9 mouse cellular contexts compared by ENCODE assay signal in genomic region chr12:111122332-111122852, GRCm38 (mm10). TPM values are rescaled to one million over a fixed set of nuclear protein-coding genes. Genes with fewer than 3 reads are reported as not detected.
DNase-seq lines count a peak whose midpoint lies in the region; ATAC-seq and TF ChIP-seq lines count a peak whose summit lies in the region.
"Had no signal": no experiment of that assay in that cellular context is flagged by ENCODE, and none has a peak within 500 bp of the region (broad histone marks: within the 10 kb centered on the region; RNA-seq: fewer than 3 reads in every experiment).

No protein-coding gene starts in this region.

- H3K4me3 ChIP-seq in hindbrain, embryonic 11.5 days (ENCODE audit: low read depth, low read length): no peak overlapping the region
- no peak overlapping the region for H3K4me3 ChIP-seq in hindbrain, embryonic 14.5 days (replicated peaks; ENCODE audit: low read length)
- H3K4me3 ChIP-seq in bone marrow macrophage, adult 2 months (ENCODE audit: insufficient read depth, low read length): no peak overlapping the region

- no peaks in the 10 kb centered on the region; the same call in 1 of the 2 replicates for H3K4me1 ChIP-seq in hindbrain, embryonic 11.5 days (replicated peaks; ENCODE audit: control insufficient read depth, insufficient read depth, low read length)
- H3K4me1 ChIP-seq in hindbrain, embryonic 14.5 days (replicated peaks; ENCODE audit: control insufficient read depth, insufficient read depth, low read length): peaks cover 5% of the 10 kb centered on the region
- no peaks in the 10 kb centered on the region for H3K4me1 ChIP-seq in bone marrow macrophage, adult 2 months (ENCODE audit: control insufficient read depth, insufficient read depth, low read length)

- peak; percentile 44; the same call in 1 of the 2 replicates for TF ChIP-seq CTCF in bone marrow macrophage, adult 2 months (IDR thresholded peaks at IDR 0.05; ENCODE audit: low read depth, low read length)

- no peak for TF ChIP-seq POLR2A in bone marrow macrophage, adult 2 months (IDR thresholded peaks at IDR 0.05; ENCODE audit: borderline replicate concordance, low read depth, low read length)

- DNase-seq in hindbrain, embryonic 11.5 days (ENCODE audit: low spot score): peak; percentile 35
- no peak for DNase-seq in hindbrain, embryonic 14.5 days (ENCODE audit: low spot score)
- DNase-seq in lung, postnatal 10 days: peak; percentile 16
- DNase-seq in right cerebral cortex, postnatal 25 days: no peak
- no peak for DNase-seq in left cerebral cortex, postnatal 4 days
- no peak for DNase-seq in frontal cortex, postnatal 14 days (ENCODE audit: low spot score in 2 of 2)
- DNase-seq: cerebellum, adult 11-12 months had no signal

- intact Hi-C loops in left cerebral cortex, postnatal 4 days (cut with DNase I): no loop called here

- H3K4me2 ChIP-seq in hindbrain, embryonic 11.5 days (replicated peaks; ENCODE audit: low read depth, low read length): no peak overlapping the region
- H3K4me2 ChIP-seq in hindbrain, embryonic 14.5 days (replicated peaks): no peak overlapping the region

- H3K27me3 ChIP-seq in hindbrain, embryonic 11.5 days (ENCODE audit: control insufficient read depth, insufficient read depth, low read length): no peaks in the 10 kb centered on the region
- H3K27me3 ChIP-seq in hindbrain, embryonic 14.5 days (ENCODE audit: control insufficient read depth, insufficient read depth, low read length): no peaks in the 10 kb centered on the region

- H3K9ac ChIP-seq in hindbrain, embryonic 11.5 days (ENCODE audit: low read depth, low read length): no peak overlapping the region
- no peak overlapping the region for H3K9ac ChIP-seq in hindbrain, embryonic 14.5 days

- H3K27ac ChIP-seq in hindbrain, embryonic 11.5 days (ENCODE audit: low read depth, low read length): no peak overlapping the region
- no peak overlapping the region for H3K27ac ChIP-seq in hindbrain, embryonic 14.5 days
- H3K27ac ChIP-seq in bone marrow macrophage, adult 2 months (ENCODE audit: insufficient read depth, low read depth, low read length): no peak overlapping the region

- no peak for ATAC-seq in hindbrain, embryonic 11.5 days (ENCODE audit: low FRiP score)
- no peak for ATAC-seq in hindbrain, embryonic 14.5 days (ENCODE audit: low FRiP score)
- peak; percentile 45 for ATAC-seq in CD4-positive, CD25-positive, alpha-beta regulatory T cell, adult 4 months

- no peaks in the 10 kb centered on the region for H3K36me3 ChIP-seq in hindbrain, embryonic 11.5 days (ENCODE audit: control insufficient read depth, insufficient read depth, low read length)
- peaks cover 10% of the 10 kb centered on the region for H3K36me3 ChIP-seq in hindbrain, embryonic 14.5 days (replicated peaks; ENCODE audit: control insufficient read depth, insufficient read depth)

- H3K9me3 ChIP-seq in hindbrain, embryonic 11.5 days (ENCODE audit: control insufficient read depth, low read length): no peaks in the 10 kb centered on the region
- H3K9me3 ChIP-seq in hindbrain, embryonic 14.5 days (ENCODE audit: control insufficient read depth, low read length): no peaks in the 10 kb centered on the region

RNA-seq across cellular contexts. Expression of gene Traf3, which starts 43.8 kb away (rescaled TPM):
- polyA plus RNA-seq in hindbrain, embryonic 11.5 days (2014; fragmentation: Nextera tagmentation; extraction: Ambion mirVana): 11.4 and 16.2 TPM in 2 replicates
- polyA plus RNA-seq in hindbrain, embryonic 14.5 days (2014; fragmentation: Nextera tagmentation; extraction: Ambion mirVana): 20.9 and 22.5 TPM in 2 replicates
- polyA plus RNA-seq in CD4-positive, CD25-positive, alpha-beta regulatory T cell, adult 4 months (2017; shearing (Covaris generic)): 10 to 100 TPM; 14.1 to 15.5 TPM
- polyA plus RNA-seq in bone marrow macrophage, adult 2 months (2012; ENCODE audit: insufficient read depth, insufficient read length, missing spikeins): 14.8 and 16.4 TPM in 2 replicates
- 10 to 100 TPM; 37.0 to 41.8 TPM for total RNA-seq in left cerebral cortex, postnatal 4 days (2021)

Comparison
In these comparisons a context has a peak if more than half of its experiments do, and no peak if none do; other contexts are left out.
1. DNase-seq: peak in hindbrain, embryonic 11.5 days (single experiment) and lung, postnatal 10 days (single experiment); none in hindbrain, embryonic 14.5 days (single experiment), right cerebral cortex, postnatal 25 days (single experiment), left cerebral cortex, postnatal 4 days (single experiment) and frontal cortex, postnatal 14 days (0 of 2).